Mouse (Mus musculus): ENCODE results near the gene Bbox1. TPM values are rescaled to one million over a fixed set of nuclear protein-coding genes. Genes with fewer than 3 reads are reported as not detected.

The Bbox1 gene
- polyA plus RNA-seq (2012; rRNA removed): 8.1 and 8.5 TPM in 2 replicates

GRCm38 (mm10) chr2:110314509-110315155, at the start of gene Bbox1:
Gene Bbox1, minus strand, starts transcription at chr2:110314560.

GRCm38 (mm10) chr2:110362432-110363283, 48.3 kb upstream of the Bbox1 start, which contains the start of gene Fibin:
Gene Fibin, minus strand, starts transcription at chr2:110363183.

Other genes starting within 250 kb of the Bbox1 start
- gene Fibin, start 48.6 kb upstream of the Bbox1 start, polyA plus RNA-seq (2012; rRNA removed): 0.42 and 0.70 TPM in 2 replicates

All from liver, embryonic 18 days (tissue).